Mouse (Mus musculus): Measurements from ENCODE around the gene Lmnb2.

GRCm38 (mm10) chr10:80949081-80949480 is 31.0 kb upstream of the Lmnb2 start:
- TF ChIP-seq CTCF (IDR thresholded peaks at IDR 0.05; ENCODE audit: extremely low read depth, insufficient read depth, insufficient read length, insufficient replicate concordance) (no peak), POLR2A (IDR thresholded peaks at IDR 0.05; ENCODE audit: low read depth, low read length) (no peak)
